Mouse (Mus musculus) cortical plate, adult 2 months (tissue): ENCODE results near the gene Etfrf1.

Experiments used
- CTCF ChIP-seq: fragments of 200-500 bp; IDR thresholded peaks from 2 replicates; pipeline ENCODE4 v1.5.1; 2011; ENCODE audit warnings: mild to moderate bottlenecking, control low read depth, low read length; ENCODE audit not compliant: insufficient read depth; ENCODE audit errors: extremely low read depth
- POLR2A ChIP-seq: fragments of 200-500 bp; IDR thresholded peaks from 2 replicates; pipeline ENCODE4 v1.6.1; 2011; ENCODE audit warnings: mild to moderate bottlenecking, low read length, control low read depth; ENCODE audit not compliant: insufficient read depth; ENCODE audit errors: extremely low read depth

DNA sequence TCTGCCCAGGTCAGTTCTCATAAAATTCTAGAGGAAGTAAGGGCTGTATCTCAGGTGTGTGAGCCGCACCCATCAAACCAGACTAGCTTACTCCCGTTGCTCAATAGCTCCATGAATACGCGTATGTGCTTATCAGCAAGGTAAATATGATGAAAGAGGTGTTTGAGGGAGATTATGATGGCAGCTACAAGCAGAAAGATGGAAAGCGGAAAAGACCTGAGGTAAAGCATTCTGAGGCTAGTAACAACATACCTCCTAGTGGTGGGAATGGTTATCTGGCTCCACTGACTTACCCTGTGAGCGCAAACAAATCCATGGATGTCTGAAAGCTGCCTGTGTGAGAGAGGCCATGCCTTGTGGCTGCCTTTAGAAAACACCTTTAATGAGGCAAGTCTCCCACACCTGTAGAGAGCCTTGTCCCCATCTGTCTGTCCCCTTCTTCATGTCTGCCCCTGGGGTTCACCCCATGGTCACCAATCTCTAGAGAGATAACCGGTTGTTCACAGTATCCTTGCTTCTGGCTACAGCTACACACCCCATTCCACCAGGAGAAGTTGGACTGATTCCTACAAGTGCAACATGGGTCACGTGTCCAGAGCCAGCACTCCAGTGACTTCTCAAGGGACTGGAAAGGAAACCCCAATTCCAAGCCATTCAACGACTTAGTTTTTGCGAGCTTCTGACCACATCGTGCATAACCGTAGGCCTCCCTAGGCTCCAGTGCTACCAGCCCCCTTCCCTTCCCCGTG lies 45.2 kb downstream of the Etfrf1 start:
- TF ChIP-seq CTCF (no peak), POLR2A (no peak)
